Mouse (Mus musculus) natural killer cell, adult 2 months (primary cell): ENCODE measurements around the gene Atf2.

ENCODE experiments used
- DNase-seq, 2 experiments: peaks; one replicate each; pipeline ENCODE4 v3.0.0; 2022; ENCODE audit warnings: low spot score in 2 of 2

Gene Atf2

GRCm38 (mm10) chr2:73775683-73776310 lies 116.6 kb downstream of the Atf2 start:
- DNase-seq: no peak

GRCm38 (mm10) chr2:73774786-73775682 lies 117.4 kb downstream of the Atf2 start, which contains the start of gene Chn1:
Chn1 (minus strand) TSS chr2:73775346.
- DNase-seq: no peak

GRCm38 (mm10) chr2:73772945-73773344 lies 119.5 kb downstream of the Atf2 start:
- no peak for DNase-seq

- DNase-seq: no peak
These were observed 123.8 kb downstream of the Atf2 start for GRCm38 (mm10) chr2:73768669-73769068.
